Mouse (Mus musculus) CH12.LX (cell line): Measurements from ENCODE around the gene Gpr143. TPM values are rescaled to one million over a fixed set of nuclear protein-coding genes. Genes with fewer than 3 reads are reported as not detected.
"Not testable (repeated sequence)": the region's sequence is repeated elsewhere in the genome, so short reads cannot be mapped to it uniquely, and the experiment has no call there.

ENCODE experiments used
- DNase-seq: peaks from one replicate; pipeline ENCODE4 v3.0.0-alpha.2; 2013; ENCODE audit errors: extremely low read depth
- H3K27ac ChIP-seq: 2 replicates; pipeline ENCODE4 v1.5.1; 2012; ENCODE audit warnings: low read depth, mild to moderate bottlenecking, control low read depth, moderate library complexity; ENCODE audit not compliant: insufficient read depth
- H3K27me3 ChIP-seq: replicated peaks from 2 replicates; pipeline ENCODE3; 2012; ENCODE audit warnings: inconsistent platforms
- H3K36me3 ChIP-seq, 2 experiments: replicated peaks in 1 of 2; 2 replicates each; pipeline versions ENCODE3 to v1.6.1; 2012; ENCODE audit warnings: inconsistent platforms in 1 of 2, low read length in 1 of 2, mild to moderate bottlenecking in 1 of 2, mixed read lengths in 1 of 2, moderate library complexity in 1 of 2; ENCODE audit not compliant: control insufficient read depth in 1 of 2, insufficient read depth in 1 of 2
- H3K4me1 ChIP-seq, 2 experiments: 2 replicates each; pipeline ENCODE4 v1.6.1; 2012; ENCODE audit warnings: inconsistent platforms in 1 of 2, moderate library complexity in 1 of 2; ENCODE audit not compliant: insufficient read depth in 2 of 2, control insufficient read depth in 1 of 2
- H3K4me2 ChIP-seq: 2 replicates; pipeline ENCODE4 v1.6.1; 2012; ENCODE audit warnings: low read depth, mild to moderate bottlenecking, control low read depth; ENCODE audit not compliant: poor library complexity, insufficient read depth, severe bottlenecking
- H3K4me3 ChIP-seq, 3 experiments: fragments of 150-350 bp in 1 of 3; sonication (generic) in 1 of 3; replicated peaks in 1 of 3; 2 replicates each; pipeline versions ENCODE3 to v1.5.1; 2011 to 2012; ENCODE audit warnings: low read depth in 2 of 3, low read length in 2 of 3, mild to moderate bottlenecking in 2 of 3, moderate library complexity in 2 of 3, control low read depth in 1 of 3, improper control_type of control experiment in 1 of 3, inconsistent platforms in 1 of 3, mixed read lengths in 1 of 3; ENCODE audit not compliant: poor library complexity in 1 of 3
- H3K79me2 ChIP-seq: replicated peaks from 2 replicates; pipeline ENCODE4 v1.6.1; 2012; ENCODE audit warnings: mild to moderate bottlenecking, moderate library complexity; ENCODE audit not compliant: control insufficient read depth, poor library complexity, insufficient read depth, severe bottlenecking; ENCODE audit errors: extremely low read depth
- H3K9ac ChIP-seq: 2 replicates; pipeline ENCODE4 v1.6.1; 2012; ENCODE audit warnings: low read depth, mild to moderate bottlenecking, control low read depth, moderate library complexity; ENCODE audit not compliant: insufficient read depth
- H3K9me3 ChIP-seq: replicated peaks from 2 replicates; pipeline ENCODE3; 2012; ENCODE audit warnings: low read length, inconsistent platforms, mixed read lengths
- BHLHE40 ChIP-seq: IDR thresholded peaks from 2 replicates; pipeline ENCODE4 v1.6.1; 2011; ENCODE audit warnings: mild to moderate bottlenecking, low read depth, low read length, improper control_type of control experiment
- CHD2 ChIP-seq: IDR thresholded peaks from 2 replicates; pipeline ENCODE4 v1.6.1; 2011; ENCODE audit warnings: low read length, improper control_type of control experiment
- CTCF ChIP-seq, 2 experiments: IDR thresholded peaks in 1 of 2; conservative IDR thresholded peaks in 1 of 2; 2 replicates each; pipeline ENCODE4 v1.5.1; 2011 to 2012; ENCODE audit warnings: low read depth in 2 of 2, low read length in 2 of 2, improper control_type of control experiment in 1 of 2, inconsistent platforms in 1 of 2, mild to moderate bottlenecking in 1 of 2, moderate library complexity in 1 of 2
- E2F4 ChIP-seq: IDR thresholded peaks from 2 replicates; pipeline ENCODE4 v1.6.1; 2011; ENCODE audit warnings: low read depth, low read length, improper control_type of control experiment; ENCODE audit not compliant: insufficient replicate concordance
- ELF1 ChIP-seq: IDR thresholded peaks from 2 replicates; pipeline ENCODE4 v1.6.1; 2014; ENCODE audit warnings: low read depth, mild to moderate bottlenecking, inconsistent platforms, low read length, improper control_type of control experiment
- ETS1 ChIP-seq: conservative IDR thresholded peaks from 2 replicates; pipeline ENCODE4 v1.6.1; 2012; ENCODE audit warnings: low read depth, mild to moderate bottlenecking, inconsistent platforms, low read length, improper control_type of control experiment, moderate library complexity
- GABPA ChIP-seq: IDR thresholded peaks from 2 replicates; pipeline ENCODE4 v1.6.1; 2012; ENCODE audit warnings: low read depth, low read length, improper control_type of control experiment, inconsistent platforms; ENCODE audit not compliant: insufficient replicate concordance
- HCFC1 ChIP-seq: IDR thresholded peaks from 2 replicates; pipeline ENCODE4 v1.6.1; 2012; ENCODE audit warnings: low read depth, mild to moderate bottlenecking, inconsistent platforms, low read length, improper control_type of control experiment
- JUND ChIP-seq: conservative IDR thresholded peaks from 2 replicates; pipeline ENCODE4 v1.6.1; 2011; ENCODE audit warnings: low read depth, low read length, improper control_type of control experiment
- KAT2A ChIP-seq: IDR thresholded peaks from 2 replicates; pipeline ENCODE4 v1.6.1; 2012; ENCODE audit warnings: low read length, improper control_type of control experiment, inconsistent platforms; ENCODE audit not compliant: insufficient replicate concordance
- MAFK ChIP-seq: IDR thresholded peaks from 2 replicates; pipeline ENCODE4 v1.6.1; 2011; ENCODE audit warnings: low read length, improper control_type of control experiment; ENCODE audit not compliant: insufficient replicate concordance
- MAZ ChIP-seq: IDR thresholded peaks from 2 replicates; pipeline ENCODE4 v1.6.1; 2012; ENCODE audit warnings: low read depth, mild to moderate bottlenecking, inconsistent platforms, low read length, improper control_type of control experiment, moderate library complexity
- MYC ChIP-seq: IDR thresholded peaks from 2 replicates; pipeline ENCODE4 v1.6.1; 2011; ENCODE audit warnings: low read depth, mild to moderate bottlenecking, improper control_type of control experiment, low read length
- NRF1 ChIP-seq: IDR thresholded peaks from 2 replicates; pipeline ENCODE4 v1.6.1; 2014; ENCODE audit warnings: low read depth, mild to moderate bottlenecking, inconsistent platforms, low read length, improper control_type of control experiment, moderate library complexity
- POLR2A ChIP-seq: IDR thresholded peaks from 2 replicates; pipeline ENCODE4 v1.6.1; 2011; ENCODE audit warnings: low read depth, mild to moderate bottlenecking, improper control_type of control experiment, low read length
- POLR2AphosphoS2 ChIP-seq: IDR thresholded peaks from 2 replicates; pipeline ENCODE4 v1.6.1; 2011; ENCODE audit warnings: low read depth, low read length, improper control_type of control experiment
- RAD21 ChIP-seq: IDR thresholded peaks from 2 replicates; pipeline ENCODE4 v1.6.1; 2011; ENCODE audit warnings: low read depth, mild to moderate bottlenecking, low read length, improper control_type of control experiment, moderate library complexity
- RCOR1 ChIP-seq: conservative IDR thresholded peaks from 2 replicates; pipeline ENCODE4 v1.6.1; 2012; ENCODE audit warnings: low read depth, mild to moderate bottlenecking, inconsistent platforms, low read length, improper control_type of control experiment
- SIN3A ChIP-seq: IDR thresholded peaks from 2 replicates; pipeline ENCODE4 v1.6.1; 2012; ENCODE audit warnings: low read length, improper control_type of control experiment, inconsistent platforms
- SMC3 ChIP-seq: IDR thresholded peaks from 2 replicates; pipeline ENCODE4 v1.6.1; 2011; ENCODE audit warnings: low read depth, low read length, improper control_type of control experiment
- TCF12 ChIP-seq: IDR thresholded peaks from 2 replicates; pipeline ENCODE4 v1.6.1; 2014; ENCODE audit warnings: low read depth, mild to moderate bottlenecking, inconsistent platforms, low read length, improper control_type of control experiment
- UBTF ChIP-seq: IDR thresholded peaks from 2 replicates; pipeline ENCODE4 v1.6.1; 2012; ENCODE audit warnings: low read depth, mild to moderate bottlenecking, inconsistent platforms, low read length, improper control_type of control experiment, moderate library complexity
- ZMIZ1 ChIP-seq: IDR thresholded peaks from 2 replicates; pipeline ENCODE4 v1.6.1; 2012; ENCODE audit warnings: low read depth, mild to moderate bottlenecking, inconsistent platforms, low read length, improper control_type of control experiment
- ZNF384 ChIP-seq: IDR thresholded peaks from 2 replicates; pipeline ENCODE4 v1.6.1; 2012; ENCODE audit warnings: low read depth, low read length, improper control_type of control experiment, inconsistent platforms
- dilution Hi-C: fragments of 300-500 bp; cut with MboI; formaldehyde crosslinking; loops from 2 replicates; pipeline ENCODE4 v1.14.3; 2020; ENCODE audit warnings: low sequenced_read_pairs; ENCODE audit not compliant: extremely low pct_unique_long_range_greater_than_20kb, extremely low pct_ligation_motif_present
- in situ Hi-C: fragments of 300-500 bp; cut with MboI; formaldehyde crosslinking; loops from 3 replicates; pipeline ENCODE4 v1.14.3; 2019; ENCODE audit warnings: low sequenced_read_pairs, low pct_ligation_motif_present, low pct_unique_long_range_greater_than_20kb, mixed read lengths
- polyA plus RNA-seq: library from polyadenylated mRNA; unstranded; fragments of >175 nt; gene quantifications from 2 replicates; pipeline ENCODE4 v1.2.1, GENCODE M21; 2012; ENCODE audit warnings: low read depth; ENCODE audit not compliant: insufficient read length
- total RNA-seq, 2 experiments: library from RNA; depleted of rRNA; stranded (reverse); fragments of 300-350 nt in 1 of 2; fragments of >200 nt in 1 of 2; gene quantifications; 2 replicates each; pipeline ENCODE4 v1.2.3; 2012 to 2014

Gpr143 gene
- total and polyA plus RNA-seq, 3 experiments, result not detected

DNA sequence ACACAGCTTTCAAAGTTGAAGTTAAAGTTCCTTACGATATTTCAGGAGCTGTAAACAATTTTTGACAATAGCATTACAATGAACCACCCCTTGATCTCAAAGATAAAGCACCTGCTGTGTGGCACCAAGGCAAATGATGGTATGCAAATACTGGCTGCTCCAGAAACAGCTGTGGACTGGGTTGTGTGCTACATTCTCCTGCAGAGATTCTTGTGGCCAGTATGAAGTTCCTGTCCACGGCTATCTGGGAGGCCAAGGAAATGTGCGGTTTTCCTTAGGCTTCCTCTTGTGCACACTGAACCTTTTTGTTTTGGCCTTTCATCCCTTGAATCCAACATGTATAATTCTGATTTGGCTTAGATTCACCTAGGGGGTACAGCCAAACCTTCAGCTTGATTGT is 31.6 kb downstream of the Gpr143 start:
- Histone ChIP-seq H3K9ac (no peak overlapping the region), H3K4me1 (peaks cover 0 to 11% of the 10 kb centered on the region in 2 experiments; a peak in 2 of 4 replicates), H3K9me3 (no peaks in the 10 kb centered on the region), H3K27me3 (no peaks in the 10 kb centered on the region), H3K4me3 (no peak overlapping the region), H3K36me3 (no peaks in the 10 kb centered on the region), H3K4me2 (no peak overlapping the region), H3K27ac (no peak overlapping the region), H3K79me2 (no peaks in the 10 kb centered on the region)
- dilution Hi-C loops (no loop called here), in situ Hi-C loops (loop anchor here (25.0 kb wide), 1 partner anchor 101 kb away; no protein-coding TSS in a partner anchor)
- DNase-seq, result no peak
- no peak for TF ChIP-seq SIN3A
- no peak for TF ChIP-seq TCF12
- TF ChIP-seq HCFC1, result no peak
- TF ChIP-seq UBTF, result no peak
- no peak for TF ChIP-seq JUND
- TF ChIP-seq POLR2A, result no peak
- no peak for TF ChIP-seq ZNF384
- TF ChIP-seq BHLHE40, result no peak
- no peak for TF ChIP-seq MYC
- TF ChIP-seq GABPA, result no peak
- no peak for TF ChIP-seq ETS1
- no peak for TF ChIP-seq MAZ
- no peak for TF ChIP-seq MAFK
- TF ChIP-seq KAT2A, result no peak
- no peak for TF ChIP-seq ELF1
- TF ChIP-seq RCOR1, result no peak
- TF ChIP-seq NRF1, result no peak
- TF ChIP-seq RAD21, result no peak
- no peak for TF ChIP-seq POLR2AphosphoS2

DNA sequence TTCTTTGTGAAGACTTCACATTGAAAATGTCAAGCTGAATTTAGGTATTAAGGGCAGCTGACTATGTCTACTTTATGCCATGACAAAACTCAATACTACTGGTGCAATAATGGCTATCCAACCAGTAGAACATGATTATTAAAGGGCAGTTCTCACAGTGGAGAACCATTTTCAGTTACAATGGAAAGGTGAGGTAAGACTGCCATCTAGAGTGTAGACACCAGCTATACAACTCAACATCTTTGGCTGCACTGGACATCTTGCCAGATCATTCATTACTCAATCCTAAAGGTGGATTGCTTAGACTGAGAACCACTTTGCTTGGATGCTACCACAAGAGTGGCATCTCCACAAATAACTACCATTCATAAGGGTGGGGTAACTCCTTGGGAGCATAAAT is 37.3 kb downstream of the Gpr143 start:
- H3K9ac ChIP-seq, result no peak overlapping the region
- peaks cover 0 to 4% of the 10 kb centered on the region in 2 experiments; a peak in 1 of 4 replicates for H3K4me1 ChIP-seq
- in situ Hi-C loops, result loop anchor here (25.0 kb wide), 1 partner anchor 107 kb away; no protein-coding TSS in a partner anchor
- H3K27me3 ChIP-seq, result no peaks in the 10 kb centered on the region
- H3K36me3 ChIP-seq, result no peaks in the 10 kb centered on the region
- H3K9me3 ChIP-seq, result no peaks in the 10 kb centered on the region
- no peak overlapping the region for H3K4me2 ChIP-seq
- DNase-seq, result no peak
- dilution Hi-C loops, result no loop called here
- H3K79me2 ChIP-seq, result no peaks in the 10 kb centered on the region
- TF ChIP-seq ZMIZ1, result no peak
- no peak for TF ChIP-seq CHD2
- TF ChIP-seq SIN3A, result no peak
- TF ChIP-seq CTCF (conservative IDR thresholded peaks at IDR 0.05 in 1 of 2, IDR thresholded peaks at IDR 0.05 in 1 of 2; ENCODE audit: low read depth in 2 of 2, low read length in 2 of 2), result peak in 1 of 2 experiments; percentile 72; a peak in 2 of 4 replicates
- TF ChIP-seq SMC3, result peak; percentile 66
- TF ChIP-seq E2F4, result no peak
- TF ChIP-seq RAD21, result peak; percentile 78
- no peak overlapping the region for H3K27ac ChIP-seq
- no peak overlapping the region for H3K4me3 ChIP-seq

DNA sequence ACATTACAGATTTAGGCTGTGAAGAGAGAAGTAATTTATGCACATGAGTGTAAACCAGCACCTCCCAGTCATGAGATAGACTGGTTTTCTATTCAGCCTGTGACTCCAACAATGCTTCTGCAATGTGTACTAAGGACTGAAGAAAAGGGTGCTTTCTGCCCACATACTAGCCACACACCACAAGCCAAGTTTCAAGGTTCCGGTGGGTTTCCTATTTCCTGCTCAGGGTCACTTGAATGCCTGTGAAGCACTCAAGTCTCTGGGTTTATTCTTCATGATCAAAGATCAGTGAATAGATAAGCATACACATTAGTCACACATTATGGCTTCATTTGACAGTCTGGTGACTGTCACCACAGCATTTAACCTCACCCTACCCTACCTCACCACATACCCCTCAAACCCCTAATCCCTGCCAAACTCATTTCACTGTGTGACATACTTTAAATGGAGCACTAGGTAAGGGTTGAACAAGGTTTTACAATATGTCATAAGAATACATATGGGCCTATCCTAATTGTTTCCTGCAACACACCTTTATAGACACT is 49.4 kb downstream of the Gpr143 start:
- H3K9me3 ChIP-seq, H3K27ac ChIP-seq, dilution Hi-C loops, H3K27me3 ChIP-seq, in situ Hi-C loops, H3K79me2 ChIP-seq, H3K4me3 ChIP-seq, H3K36me3 ChIP-seq, DNase-seq, H3K4me2 ChIP-seq, H3K4me1 ChIP-seq, H3K9ac ChIP-seq: not testable (repeated sequence)
